Mouse (Mus musculus) adrenal gland, postnatal 14 days (tissue): ENCODE results near the gene Treh. TPM values are rescaled to one million over a fixed set of nuclear protein-coding genes. Genes with fewer than 3 reads are reported as not detected.

ENCODE experiments used
- DNase-seq: peaks from one replicate; pipeline ENCODE4 v3.0.0; 2021; ENCODE audit warnings: mixed read lengths
- total RNA-seq: library from RNA; stranded (reverse); gene quantifications from 2 replicates; pipeline ENCODE4 v1.2.3, GENCODE M21; 2021

Treh gene
- total RNA-seq, 1 experiment from 2014 or later: not detected

DNA sequence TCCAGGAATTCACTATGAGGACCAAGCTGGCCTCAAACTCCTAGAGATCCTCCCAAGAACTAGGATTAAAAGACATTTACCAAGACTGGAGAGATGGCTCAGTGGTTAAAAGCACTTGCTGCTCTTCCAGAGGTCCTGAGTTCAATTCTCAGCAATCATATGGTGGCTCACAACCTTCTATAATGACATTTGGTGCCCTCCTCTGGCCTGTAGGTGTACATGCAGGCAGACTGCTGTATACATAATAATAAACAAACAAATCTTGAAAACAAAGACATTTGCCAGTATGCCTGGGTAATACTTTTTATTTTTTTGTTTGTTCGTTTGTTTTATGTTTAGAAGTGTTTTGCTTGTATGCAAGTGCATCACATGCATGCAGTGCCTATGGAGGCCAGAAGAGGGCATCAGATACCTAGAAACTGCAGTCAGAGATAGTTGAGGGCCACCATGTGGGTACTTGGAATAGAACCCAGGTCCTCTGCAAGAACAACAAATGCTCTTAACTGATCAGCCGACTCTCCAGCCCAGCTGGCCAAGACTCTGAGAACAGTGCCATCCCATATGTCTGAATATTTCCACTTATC is 5.3 kb downstream of the Treh start:
- DNase-seq: no peak

DNA sequence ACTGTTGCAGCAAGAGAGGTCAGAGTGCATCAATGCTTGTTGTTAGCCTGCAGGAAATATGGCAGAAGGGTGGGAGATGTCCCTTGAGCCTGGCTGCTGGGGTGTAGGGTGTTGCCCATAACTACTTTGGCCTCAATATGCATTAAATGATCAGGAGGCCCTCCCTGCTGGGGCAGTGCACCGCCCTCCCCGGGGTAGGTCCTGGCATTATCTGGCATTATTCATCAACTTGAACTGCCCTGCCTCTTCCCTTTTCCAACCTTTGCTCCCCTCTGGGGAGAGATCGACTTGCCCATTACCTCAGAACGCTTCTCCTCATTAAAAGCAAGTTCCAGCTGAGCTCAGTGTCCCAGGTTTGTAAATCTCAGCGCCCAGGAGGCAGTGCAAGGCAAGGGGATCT is 6.5 kb downstream of the Treh start:
- no peak for DNase-seq

DNA sequence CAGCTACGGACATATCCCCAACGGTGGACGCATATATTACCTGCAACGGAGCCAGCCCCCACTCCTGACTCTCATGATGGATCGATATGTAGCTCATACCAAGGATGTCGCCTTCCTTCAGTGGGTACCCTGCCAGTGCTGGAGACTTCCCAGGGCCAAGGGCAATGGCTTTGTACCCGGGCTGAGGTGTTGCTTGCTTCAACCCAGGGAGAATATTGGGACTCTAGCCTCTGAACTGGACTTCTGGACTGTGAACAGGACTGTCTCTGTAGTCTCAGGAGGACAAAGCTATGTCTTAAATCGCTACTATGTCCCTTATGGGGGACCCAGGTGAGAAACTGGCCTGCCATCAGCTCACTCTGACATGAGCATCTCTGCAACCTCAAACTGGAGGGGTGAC is 10.0 kb downstream of the Treh start:
- DNase-seq: no peak

DNA sequence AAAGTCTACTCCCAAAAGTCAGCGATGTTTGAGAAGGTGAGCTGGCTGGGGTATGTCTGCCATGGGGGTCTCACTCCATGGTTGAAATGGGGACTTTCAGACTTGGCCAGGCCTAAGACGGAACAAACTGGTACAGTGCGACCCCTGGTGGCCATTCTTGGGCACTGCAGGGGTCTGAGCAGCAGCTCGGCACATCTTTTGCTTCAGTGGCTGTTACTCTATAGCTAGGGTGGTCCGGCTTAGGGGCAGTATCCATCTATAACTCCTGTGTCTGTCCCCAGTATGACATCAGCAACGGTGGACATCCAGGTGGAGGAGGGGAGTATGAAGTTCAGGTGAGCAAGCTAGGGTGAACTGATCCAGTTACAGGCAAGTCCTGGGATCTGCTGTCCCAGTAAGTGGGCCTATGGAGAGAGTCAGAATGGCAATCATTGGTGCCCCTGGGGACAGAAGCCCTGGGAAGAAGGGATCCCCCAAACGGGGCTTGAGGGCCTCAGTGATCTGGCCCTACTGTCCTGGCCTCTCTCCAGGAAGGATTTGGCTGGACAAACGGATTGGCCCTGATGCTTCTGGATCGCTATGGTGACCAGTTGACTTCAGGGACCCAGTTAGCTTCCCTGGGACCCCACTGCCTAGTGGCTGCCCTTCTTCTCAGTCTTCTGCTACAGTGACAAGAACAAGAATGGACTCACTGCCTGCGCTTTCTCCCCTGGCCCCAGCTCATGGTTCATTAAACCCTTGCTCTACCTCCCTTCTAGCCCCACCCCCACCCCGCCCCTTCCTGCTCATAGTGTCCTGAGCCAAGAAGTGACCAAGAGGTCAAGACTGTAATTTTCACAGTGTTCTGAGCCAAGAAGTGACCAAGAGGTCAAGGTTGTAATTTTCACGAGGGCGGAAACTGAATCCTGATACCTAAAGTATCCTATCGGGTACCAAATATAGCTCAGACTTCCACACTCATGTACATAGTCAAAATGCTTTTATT is 12.6 kb downstream of the Treh start:
- peak; percentile 86 for DNase-seq

DNA sequence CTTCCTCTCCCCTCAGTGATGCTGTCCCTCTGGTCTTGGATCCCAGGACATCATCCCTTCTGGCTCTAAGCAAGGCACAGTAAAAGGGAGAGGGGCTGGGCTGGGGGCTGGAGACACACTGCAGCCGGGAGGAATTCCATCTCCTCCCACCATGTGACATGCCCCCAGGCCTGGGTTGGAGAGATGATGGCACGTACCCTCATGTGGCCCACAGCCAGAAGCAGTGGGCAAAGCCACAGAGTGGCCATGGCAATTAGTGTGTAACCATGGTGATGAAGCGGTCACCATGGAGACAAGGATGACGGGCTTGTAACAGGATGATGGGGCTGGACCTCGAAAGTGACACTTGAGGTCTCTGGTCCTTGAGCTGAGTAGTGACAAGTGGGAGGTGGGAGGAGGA is 13.6 kb downstream of the Treh start:
- peak; percentile 27 for DNase-seq

DNA sequence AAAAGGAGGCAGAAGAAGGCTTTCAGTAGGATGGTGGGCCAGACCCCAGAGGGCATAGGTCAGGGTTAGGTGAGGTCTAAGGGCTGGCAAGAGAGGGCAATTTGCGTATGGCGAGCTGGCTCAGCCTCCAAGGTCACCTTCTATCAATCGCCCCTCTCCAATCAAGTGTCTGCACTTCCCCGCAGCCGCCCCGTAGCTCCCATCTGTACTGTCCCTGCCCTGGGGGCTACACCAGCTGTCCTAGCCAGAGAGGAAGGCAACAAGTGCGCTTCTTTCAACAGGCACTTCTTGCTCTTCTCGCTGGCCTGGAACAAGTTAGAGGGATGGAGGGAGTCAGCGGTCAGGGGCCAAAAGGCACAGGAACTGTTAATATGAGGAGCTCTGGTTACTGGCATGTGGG is 15.0 kb downstream of the Treh start:
- DNase-seq: no peak

DNA sequence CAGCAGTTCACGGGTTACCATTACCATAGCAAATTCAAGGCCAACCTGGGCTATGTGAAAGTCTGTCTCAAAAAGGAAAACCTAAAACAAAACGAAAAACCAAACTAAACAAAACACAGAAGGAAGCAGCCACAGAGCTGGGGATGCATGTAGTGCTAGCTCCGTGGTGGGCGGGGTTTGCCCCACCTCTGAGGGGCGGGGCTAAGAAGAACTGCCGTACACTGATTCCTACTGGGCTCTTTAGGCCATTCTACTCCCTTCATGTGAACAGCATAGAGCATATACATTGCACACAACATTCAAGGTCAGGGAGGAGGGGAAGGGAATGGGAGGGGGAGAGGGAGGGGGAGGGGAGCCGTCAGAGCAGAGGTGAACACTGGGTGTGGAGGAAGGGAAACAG is 17.6 kb downstream of the Treh start:
- DNase-seq: peak; percentile 38

DNA sequence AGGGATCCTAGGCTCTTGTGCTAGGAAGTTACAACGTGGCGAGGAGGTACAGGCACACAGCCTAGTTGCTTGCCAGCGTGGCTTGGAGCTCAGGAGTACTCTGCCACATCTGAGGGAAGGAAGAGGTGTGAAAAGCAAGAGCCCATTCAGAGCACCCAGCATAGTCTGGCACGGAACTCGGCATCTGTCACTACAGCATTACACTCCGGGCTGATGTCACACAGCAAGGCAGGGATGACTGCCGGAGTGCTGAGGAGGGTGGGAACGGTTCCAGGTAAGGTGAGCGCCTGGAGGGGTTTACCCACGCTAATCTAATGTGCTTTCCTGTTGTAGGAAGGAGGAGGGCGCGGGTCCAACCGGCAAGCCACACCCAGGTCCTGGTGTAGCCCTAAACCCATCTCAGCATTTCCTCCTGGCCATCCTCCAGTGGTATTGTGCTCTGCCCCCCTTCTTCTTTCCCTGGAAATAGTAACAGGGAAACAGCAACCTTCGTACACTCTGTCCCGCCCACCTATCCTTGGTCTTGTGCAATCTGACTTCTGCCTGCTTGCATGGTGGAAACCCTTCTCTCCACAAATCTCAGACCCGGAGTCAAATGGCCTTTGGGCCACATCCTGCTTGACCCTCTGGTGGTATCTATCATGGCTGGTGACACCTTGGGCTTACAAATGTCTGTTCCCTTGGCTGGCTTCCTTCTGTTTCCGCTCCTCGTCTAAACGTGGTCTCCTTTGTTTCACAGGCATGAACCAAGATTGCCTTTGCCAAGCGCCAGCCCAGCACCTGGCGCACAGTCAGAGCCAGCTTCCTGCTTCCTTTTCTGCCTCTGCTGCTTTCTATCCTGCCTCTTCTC is 18.9 kb downstream of the Treh start:
- peak; percentile 81 for DNase-seq

DNA sequence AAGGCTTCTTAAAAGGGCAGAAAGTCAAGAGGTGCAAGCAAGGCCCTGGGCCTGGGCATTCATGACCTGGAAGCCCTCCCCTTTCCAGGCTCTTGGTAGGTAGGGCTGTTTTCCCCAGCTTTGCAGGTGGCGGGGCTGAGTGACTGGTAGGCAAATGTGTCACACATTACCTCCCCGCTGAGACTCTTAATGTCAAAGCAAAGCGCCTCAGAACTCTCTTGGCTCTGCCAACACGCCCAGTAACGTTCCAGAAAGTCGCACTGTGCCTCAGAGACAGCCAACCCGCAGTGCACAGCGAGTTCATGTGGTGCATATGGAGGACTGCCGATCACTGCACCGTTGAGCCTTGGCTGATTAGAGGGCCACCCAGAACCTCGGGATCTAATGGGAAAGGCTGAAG is 20.0 kb downstream of the Treh start:
- no peak for DNase-seq

DNA sequence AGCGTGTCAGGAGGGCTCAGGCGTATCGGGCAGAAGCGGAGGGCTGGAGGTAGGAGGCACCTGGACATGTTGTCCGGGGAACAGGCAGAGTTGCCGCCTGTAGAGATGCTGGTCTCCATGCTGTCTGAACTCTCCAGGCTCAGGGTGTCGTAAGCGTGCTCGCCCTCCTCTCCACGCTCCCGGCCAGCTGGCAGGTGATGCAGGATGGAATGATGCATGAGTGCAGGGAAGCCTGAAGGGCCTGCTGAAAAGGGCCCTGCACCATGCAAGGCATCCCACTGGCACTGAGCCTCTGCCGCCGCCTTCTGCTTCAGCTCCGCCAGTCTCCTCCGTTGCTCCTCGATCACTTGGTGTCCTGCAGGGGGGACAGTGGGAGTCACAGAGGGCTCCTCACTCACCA is 24.8 kb downstream of the Treh start:
- DNase-seq: no peak

DNA sequence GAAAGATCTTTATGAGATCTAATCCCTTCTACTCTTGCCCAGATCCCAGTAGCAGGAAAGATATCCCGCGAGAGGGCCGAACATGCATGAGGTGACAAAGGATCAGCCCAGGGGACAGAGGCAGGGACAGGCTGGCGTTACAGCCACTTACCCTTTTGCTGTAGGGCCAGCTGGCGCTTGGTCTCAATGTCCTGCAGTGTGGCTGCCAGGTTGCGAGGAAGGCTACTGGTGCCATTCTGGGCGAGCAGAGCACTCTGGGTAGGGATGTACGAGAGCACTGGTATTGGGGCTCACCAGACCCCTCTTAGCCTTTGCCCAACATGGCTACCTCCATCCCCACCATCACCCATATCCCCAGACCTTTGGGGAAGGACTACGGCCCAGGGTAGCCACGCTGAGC is 26.2 kb downstream of the Treh start:
- no peak for DNase-seq

DNA sequence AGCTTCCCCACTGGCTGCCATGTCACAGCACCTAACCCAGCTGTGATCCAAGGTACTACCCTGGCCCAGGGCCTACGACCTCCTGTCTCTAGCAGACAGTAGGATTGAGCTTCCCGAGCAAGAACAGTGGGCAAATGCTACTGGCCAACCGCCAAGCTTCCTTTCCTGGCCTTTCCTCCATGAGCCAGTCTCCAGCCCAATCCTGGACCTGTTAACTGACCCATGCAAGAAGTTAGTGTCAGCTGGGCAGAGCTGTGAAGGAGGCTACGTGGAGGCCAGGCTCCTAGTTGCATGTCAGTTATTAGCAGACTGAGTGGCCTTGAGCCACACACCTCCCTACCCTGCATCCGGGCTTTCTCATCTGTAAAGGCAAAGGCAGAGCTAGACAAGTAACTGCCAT is 26.7 kb downstream of the Treh start:
- DNase-seq: no peak

DNA sequence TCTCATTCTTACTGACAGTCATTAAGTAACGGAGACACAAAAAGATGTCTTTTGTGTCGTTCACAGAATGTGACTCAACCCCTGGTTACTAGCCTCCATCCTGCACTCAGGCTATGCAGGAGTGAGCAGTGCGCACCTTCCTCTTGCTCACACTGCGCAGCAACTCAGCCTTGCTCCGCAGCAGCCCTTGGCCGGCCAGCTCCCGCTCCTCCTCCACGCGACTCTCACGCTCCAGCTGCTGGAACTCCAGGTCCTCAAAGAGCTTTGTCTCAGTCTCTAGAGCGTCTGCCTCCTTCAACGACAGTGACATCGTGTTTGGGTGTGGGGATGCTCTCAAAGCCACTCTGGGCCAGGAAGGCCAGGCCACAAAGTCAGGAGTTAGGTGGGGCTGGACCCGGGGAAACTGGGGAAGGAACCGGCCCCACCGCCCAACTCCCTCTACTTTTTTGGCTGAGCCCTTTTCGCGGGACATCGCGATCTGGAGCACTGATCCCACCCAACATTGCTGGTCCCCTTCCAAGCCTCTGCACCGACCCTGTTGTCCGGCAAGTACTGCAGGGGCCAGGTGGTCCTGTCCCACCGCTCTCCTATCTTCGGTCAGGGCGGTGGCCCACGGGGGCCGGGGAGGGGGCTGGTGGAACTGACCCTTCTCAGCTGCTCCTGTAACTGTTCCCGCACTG is 34.9 kb downstream of the Treh start:
- no peak for DNase-seq

DNA sequence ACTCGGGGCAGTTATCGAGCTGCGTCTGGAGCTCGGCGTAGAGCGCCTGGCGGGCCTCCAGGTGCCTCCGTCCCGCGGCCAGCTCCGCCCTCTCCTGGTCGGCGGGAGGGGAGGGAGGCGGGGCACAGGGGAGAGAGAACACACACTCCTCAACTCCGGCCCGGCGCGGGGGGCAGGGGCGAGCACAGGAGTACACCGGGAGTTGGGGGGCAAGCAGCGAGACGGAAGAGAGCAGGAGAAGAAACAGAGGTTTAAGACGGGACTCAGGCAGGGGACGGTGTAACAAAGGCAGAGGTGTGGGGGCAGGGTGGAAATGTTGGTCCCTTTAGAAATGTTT is 35.4 kb downstream of the Treh start:
- peak; percentile 92 for DNase-seq

DNA sequence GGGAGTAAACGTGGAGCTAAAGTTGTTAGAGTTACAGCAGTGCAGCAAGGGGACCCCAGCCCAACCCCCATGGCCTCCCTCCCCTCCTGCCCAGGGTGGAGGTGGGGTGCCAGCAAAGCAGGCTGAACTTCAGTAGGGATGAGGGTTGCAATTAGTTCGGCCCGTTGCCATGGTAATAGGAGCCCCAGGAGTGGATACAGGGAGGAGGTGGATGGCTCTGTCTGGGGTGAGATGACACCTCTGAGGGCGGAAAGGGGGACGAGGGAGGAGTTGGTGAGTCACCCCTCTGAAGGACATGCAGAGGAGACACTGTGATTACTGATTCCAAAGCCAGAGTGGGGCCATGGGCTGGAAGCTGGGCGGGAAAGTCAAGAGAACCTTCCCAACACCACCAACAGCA is 35.9 kb downstream of the Treh start:
- DNase-seq: peak; percentile 82

DNA sequence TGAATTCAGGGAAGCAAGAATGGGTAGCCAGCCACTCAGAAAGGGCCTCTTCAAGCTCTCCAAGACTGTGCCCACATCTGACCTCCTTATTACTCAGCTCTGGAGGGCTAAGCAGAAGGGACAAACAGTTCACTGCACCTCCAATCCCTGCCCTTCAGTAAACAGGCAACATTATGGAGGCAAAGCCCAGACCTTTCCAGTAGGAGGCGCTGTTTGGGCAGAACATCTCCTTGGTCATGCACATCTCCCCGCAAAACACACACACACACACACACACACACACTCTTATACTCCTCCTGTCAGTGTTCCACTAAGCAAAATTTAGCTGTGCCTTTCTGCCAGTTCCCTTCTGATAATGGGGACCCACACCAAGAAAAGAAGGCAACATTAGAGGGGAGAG is 36.6 kb downstream of the Treh start:
- peak; percentile 68 for DNase-seq

DNA sequence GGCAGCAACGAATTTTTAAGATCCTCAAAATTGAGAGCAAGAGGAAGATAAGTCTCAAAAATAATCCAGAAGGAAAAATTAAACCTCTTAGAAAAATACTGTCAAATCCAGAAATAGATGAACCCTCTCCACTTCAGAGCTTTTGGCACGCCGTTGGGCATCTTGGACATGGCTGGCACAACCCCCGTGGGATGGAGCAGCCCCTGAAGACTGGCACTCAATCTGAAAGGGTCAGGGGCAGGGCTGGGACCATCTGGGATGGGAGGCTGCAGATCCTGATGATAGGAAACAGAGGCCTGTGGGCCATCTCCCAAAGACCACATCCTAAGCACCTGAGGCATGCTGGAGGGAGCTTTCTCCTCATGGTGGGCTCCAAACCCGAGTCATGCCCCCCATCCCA is 37.2 kb downstream of the Treh start:
- no peak for DNase-seq

DNA sequence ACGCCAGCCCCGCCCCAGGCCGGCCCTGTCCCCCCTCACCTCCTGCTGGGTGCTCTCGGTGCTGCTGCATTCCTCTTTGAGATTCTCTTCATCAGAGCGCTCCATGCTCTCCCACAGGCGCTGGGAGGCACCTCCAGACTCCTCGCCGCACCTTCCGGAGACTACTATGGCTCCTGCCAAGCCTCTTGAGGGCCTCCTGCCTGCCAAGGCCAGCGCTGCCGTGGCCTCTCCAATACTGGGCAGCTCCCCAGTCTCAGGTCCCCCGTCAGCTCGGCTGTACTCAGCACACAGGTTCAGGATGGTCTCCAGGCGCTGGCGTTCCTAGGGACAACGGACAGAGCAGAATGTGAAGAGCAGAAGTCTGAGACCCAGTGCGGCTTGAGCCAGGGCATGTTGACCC is 38.6 kb downstream of the Treh start:
- peak; percentile 54 for DNase-seq

DNA sequence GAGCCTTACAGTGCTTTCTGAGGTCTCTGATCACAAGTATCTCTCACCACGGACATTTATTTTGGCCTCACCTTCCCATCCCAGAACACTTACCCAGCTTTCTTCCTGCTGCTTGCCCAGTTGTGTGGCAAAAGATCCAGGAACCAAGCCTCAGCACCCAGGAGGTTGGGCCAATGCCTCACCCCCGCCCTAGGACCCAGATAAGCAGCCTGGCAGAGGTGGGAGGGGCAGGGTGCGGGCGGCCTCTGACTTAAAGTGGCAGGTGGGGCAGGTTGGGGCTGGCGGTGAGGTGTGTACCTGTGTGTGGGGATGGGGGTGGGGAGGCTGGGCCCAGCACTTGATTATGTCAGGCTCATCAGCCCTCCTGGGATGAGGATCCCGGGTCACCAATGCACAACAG is 40.0 kb downstream of the Treh start:
- no peak for DNase-seq

DNA sequence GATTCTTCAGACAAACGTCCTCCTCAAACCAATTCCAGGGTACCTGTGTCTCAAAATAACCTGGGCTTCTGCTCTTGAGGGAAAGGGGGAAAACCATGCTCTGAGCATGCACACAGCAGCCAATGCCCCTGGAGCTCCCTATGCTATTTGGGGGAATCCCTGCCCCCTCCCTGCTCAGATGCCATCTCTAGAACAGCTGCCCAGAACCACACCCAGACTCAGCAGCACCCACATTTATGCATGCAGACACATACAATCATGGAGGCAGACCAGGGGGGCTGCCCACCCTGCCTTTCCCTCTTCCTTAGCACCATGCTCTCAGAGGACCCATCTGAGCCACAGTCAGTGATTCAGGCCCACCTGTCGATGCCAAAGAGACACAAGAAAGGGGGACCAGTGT is 40.5 kb downstream of the Treh start:
- DNase-seq: no peak

DNA sequence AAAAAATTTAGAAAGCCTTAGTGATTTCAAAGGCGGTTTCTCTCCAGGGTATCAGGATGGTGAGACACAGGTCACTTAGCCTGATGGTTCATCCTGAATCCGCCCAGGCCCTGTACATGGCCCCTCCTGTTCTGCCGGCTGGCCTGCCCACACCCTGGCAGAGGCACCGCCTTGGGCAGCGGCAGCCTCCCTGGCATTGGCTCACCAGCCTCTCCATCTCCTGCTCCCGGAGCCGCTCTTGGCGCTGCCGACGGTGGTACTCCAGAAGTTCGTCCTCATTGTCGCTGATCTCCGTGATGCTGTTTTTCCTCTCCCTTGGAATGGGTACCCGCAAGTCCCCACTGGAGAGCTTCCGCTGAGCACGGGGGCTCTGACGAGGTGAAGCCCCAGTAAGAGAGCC is 42.1 kb downstream of the Treh start:
- no peak for DNase-seq

DNA sequence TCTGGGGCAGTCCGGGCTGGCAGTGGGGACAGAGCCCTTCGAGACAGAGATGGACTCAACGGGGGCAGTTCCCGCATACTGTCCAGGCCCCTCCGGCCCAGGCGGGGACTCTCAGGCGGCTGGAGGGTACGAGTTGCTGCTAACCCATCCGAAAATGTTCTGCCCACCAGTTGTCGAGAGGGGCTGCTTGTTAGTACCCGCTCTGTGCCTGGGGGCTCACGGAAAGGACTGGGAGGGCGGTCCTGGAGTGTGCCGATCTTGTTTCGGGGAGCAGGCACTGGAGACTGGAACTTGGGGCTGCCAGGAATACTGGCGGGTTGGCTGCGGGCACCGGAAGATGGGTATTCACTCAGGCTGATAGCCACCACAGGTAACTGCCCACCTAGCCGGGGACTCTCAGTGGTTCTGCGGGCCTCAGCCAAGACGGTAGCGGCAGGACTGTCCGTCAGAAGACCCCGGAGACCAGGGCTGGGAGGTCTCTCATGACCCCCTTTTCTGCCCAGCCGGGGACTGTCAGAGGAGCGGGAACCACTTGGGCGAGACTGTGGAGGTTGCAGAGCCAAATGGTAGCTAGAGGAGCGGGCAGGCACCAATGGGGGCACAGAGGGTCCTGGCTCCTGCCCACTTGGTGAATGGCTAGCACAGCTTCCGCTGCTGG is 42.8 kb downstream of the Treh start:
- no peak for DNase-seq
